In the genomic region with DNA sequence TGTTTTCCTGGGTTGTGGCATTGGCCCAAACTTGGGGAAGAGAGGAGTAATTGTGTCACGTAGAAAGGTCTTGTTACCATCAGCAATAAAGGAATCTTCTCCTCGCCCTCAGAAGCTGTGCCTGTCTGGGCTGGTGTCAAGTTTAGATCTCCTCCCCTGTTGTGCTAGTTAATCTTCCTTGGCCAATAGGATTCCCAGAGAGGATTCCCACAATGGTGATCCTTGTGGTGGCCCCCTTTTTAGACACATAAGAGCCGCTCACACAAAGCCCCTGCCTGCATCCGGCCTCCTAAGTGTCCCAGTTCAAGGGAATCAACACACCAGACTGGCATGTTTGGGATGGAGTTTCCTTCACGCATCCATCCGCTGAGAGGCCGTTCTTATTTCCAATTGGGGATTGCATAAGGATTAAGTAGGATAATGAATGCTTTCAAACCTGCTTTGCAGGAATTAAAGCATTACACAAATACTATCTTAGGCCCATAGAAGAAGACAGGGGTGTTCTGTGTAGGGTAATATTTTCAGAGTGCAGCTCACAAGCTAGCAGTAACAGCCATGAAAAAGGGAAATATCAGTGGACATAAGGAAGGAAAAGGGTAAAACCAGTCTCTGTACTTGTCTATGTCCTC, we compare ENCODE assay signal across 16 mouse cellular contexts.
DNase-seq lines count a peak whose midpoint lies in the region; ATAC-seq lines count a peak whose summit lies in the region.
"Had no signal": no experiment of that assay in that cellular context is flagged by ENCODE, and none has a peak within 500 bp of the region (broad histone marks: within the 10 kb centered on the region; RNA-seq: fewer than 3 reads in every experiment).

No protein-coding gene starts in this region.

- peaks cover 16% of the 10 kb centered on the region for H3K9me3 ChIP-seq in midbrain, embryonic 10.5 days (replicated peaks)
- H3K9me3 ChIP-seq in midbrain, embryonic 15.5 days = no peaks in the 10 kb centered on the region
- H3K9me3 ChIP-seq in embryonic facial prominence, embryonic 11.5 days (replicated peaks; ENCODE audit: control insufficient read depth, low read length) = no peaks in the 10 kb centered on the region
- H3K9me3 ChIP-seq: G1E; liver, embryonic 15.5 days had no signal

- no peaks in the 10 kb centered on the region for H3K36me3 ChIP-seq in midbrain, embryonic 10.5 days
- H3K36me3 ChIP-seq in midbrain, embryonic 15.5 days (replicated peaks) = no peaks in the 10 kb centered on the region
- H3K36me3 ChIP-seq in embryonic facial prominence, embryonic 11.5 days (replicated peaks; ENCODE audit: control insufficient read depth, insufficient read depth, low read depth, low read length) = no peaks in the 10 kb centered on the region
- H3K36me3 ChIP-seq: G1E; liver, embryonic 15.5 days had no signal

- peak overlapping the region; percentile 40; the same call in 1 of the 2 replicates for H3K27ac ChIP-seq in midbrain, embryonic 10.5 days (replicated peaks)
- no peak overlapping the region for H3K27ac ChIP-seq in midbrain, embryonic 15.5 days
- no peak overlapping the region for H3K27ac ChIP-seq in embryonic facial prominence, embryonic 11.5 days (replicated peaks; ENCODE audit: low read depth, low read length)
- H3K27ac ChIP-seq: liver, embryonic 15.5 days had no signal

- peaks cover 23% of the 10 kb centered on the region for H3K27me3 ChIP-seq in midbrain, embryonic 10.5 days (ENCODE audit: low read depth, poor library complexity, severe bottlenecking)
- H3K27me3 ChIP-seq in midbrain, embryonic 15.5 days (replicated peaks) = no peaks in the 10 kb centered on the region
- H3K27me3 ChIP-seq in embryonic facial prominence, embryonic 11.5 days (ENCODE audit: control insufficient read depth, insufficient read depth, low read length) = no peaks in the 10 kb centered on the region
- H3K27me3 ChIP-seq: liver, embryonic 15.5 days had no signal

- no peak overlapping the region for H3K4me2 ChIP-seq in midbrain, embryonic 15.5 days
- H3K4me2 ChIP-seq in embryonic facial prominence, embryonic 11.5 days (ENCODE audit: low read depth, low read length) = no peak overlapping the region
- H3K4me2 ChIP-seq: liver, embryonic 15.5 days had no signal

- no peak; the same call in 1 of the 2 replicates for ATAC-seq in midbrain, embryonic 15.5 days (replicated peaks)
- 0 out of 2 replicates have a peak, but pooled peaks have one; percentile 29 for ATAC-seq in embryonic facial prominence, embryonic 11.5 days (replicated peaks; ENCODE audit: insufficient number of reproducible peaks, low FRiP score, low TSS enrichment, low read depth)

- H3K9ac ChIP-seq in midbrain, embryonic 15.5 days = no peak overlapping the region
- H3K9ac ChIP-seq in embryonic facial prominence, embryonic 11.5 days (replicated peaks; ENCODE audit: low read length) = no peak overlapping the region
- H3K9ac ChIP-seq: liver, embryonic 15.5 days had no signal

- H3K4me1 ChIP-seq in midbrain, embryonic 10.5 days = peaks cover 20% of the 10 kb centered on the region
- no peaks in the 10 kb centered on the region for H3K4me1 ChIP-seq in midbrain, embryonic 15.5 days
- no peaks in the 10 kb centered on the region for H3K4me1 ChIP-seq in embryonic facial prominence, embryonic 11.5 days (ENCODE audit: control insufficient read depth, insufficient read depth, low read length)
- H3K4me1 ChIP-seq: liver, embryonic 15.5 days had no signal

- DNase-seq in midbrain, embryonic 10.5 days (ENCODE audit: low spot score) = peak; percentile 56
- peak; percentile 21 for DNase-seq in embryonic facial prominence, embryonic 11.5 days (ENCODE audit: low spot score)
- peak; percentile 63 for DNase-seq in gonadal fat pad, adult 2 months (ENCODE audit: low read depth)
- peak; percentile 39 for DNase-seq in retina, postnatal 7 days (ENCODE audit: low read depth, low spot score)
- no peak for DNase-seq in adrenal gland, adult 18-20 months (ENCODE audit: low spot score in 2 of 2)
- DNase-seq in lung, postnatal 25 days (ENCODE audit: low spot score) = no peak
- DNase-seq: adrenal gland, adult 2 months; cerebellum, postnatal 14 days; gastrocnemius, postnatal 36 days; heart, postnatal 4 days; kidney, adult 18-20 months; kidney, postnatal 4 days; thymus, postnatal 36 days had no signal

- H3K4me3 ChIP-seq in midbrain, embryonic 10.5 days = no peak overlapping the region
- H3K4me3 ChIP-seq in midbrain, embryonic 15.5 days = no peak overlapping the region
- no peak overlapping the region for H3K4me3 ChIP-seq in embryonic facial prominence, embryonic 11.5 days (ENCODE audit: low read depth, low read length)
- H3K4me3 ChIP-seq: liver, embryonic 15.5 days had no signal

- 25% methylated on average over 7 of the region's 7 CpGs for WGBS in midbrain, embryonic 10.5 days
- WGBS in midbrain, embryonic 15.5 days = 9% methylated on average over 7 of the region's 7 CpGs
- WGBS in embryonic facial prominence, embryonic 11.5 days = 31% methylated on average over 7 of the region's 7 CpGs

Comparison
In these comparisons a context has a peak if more than half of its experiments do, and no peak if none do; other contexts are left out.
1. DNase-seq: peak in midbrain, embryonic 10.5 days (single experiment), embryonic facial prominence, embryonic 11.5 days (single experiment), gonadal fat pad, adult 2 months (single experiment) and retina, postnatal 7 days (single experiment); none in adrenal gland, adult 18-20 months (0 of 2) and lung, postnatal 25 days (single experiment).